Mouse (Mus musculus): ENCODE measurements around the gene Baz2a. TPM values are rescaled to one million over a fixed set of nuclear protein-coding genes. Genes with fewer than 3 reads are reported as not detected.
A peak's percentile ranks its signal among the peaks of the same experiment; 100 is the strongest.
"Not testable (repeated sequence)": the region's sequence is repeated elsewhere in the genome, so short reads cannot be mapped to it uniquely, and the experiment has no call there.

The Baz2a gene
- total RNA-seq, 4 experiments from 2014 or later: 21.3 to 22.8 (median 22.1) TPM

DNA sequence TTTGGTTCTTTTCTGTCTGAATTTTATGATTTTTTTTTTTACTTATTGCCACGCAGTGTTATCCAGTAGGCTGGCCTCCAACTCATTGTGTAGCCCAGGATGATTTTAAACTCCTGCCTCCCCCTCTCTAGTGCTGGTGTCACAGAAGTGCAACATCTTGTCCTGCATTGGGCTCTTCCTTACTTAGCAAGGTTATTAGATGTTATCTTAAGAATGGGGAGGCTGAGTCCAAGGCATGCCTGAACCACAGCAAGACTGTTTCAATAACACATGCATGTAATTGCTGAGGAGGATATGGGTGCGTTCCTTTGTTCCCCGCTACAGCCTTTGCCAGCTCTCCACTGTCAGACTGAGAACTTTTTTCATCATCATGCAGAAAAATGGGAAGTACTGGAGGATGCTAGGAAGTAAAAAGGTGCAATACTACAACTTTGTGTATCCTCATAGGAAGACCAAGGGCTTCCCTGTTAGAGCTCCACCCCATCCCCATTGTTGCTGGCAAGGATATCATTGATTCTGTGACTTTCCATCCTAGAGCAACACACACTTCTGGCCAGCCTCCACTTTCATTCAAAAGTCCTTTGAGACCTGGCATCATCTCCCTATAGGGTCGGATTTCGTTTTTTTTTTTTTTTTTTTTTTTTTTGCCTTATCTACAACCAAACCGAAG is 9.4 kb upstream of the Baz2a start:
- no peak for DNase-seq (ENCODE audit: low spot score)

- DNase-seq (ENCODE audit: low spot score): no peak
These were observed 8.9 kb upstream of the Baz2a start for GRCm38 (mm10) chr10:128082477-128082808.

- DNase-seq (ENCODE audit: low spot score): peak; percentile 100
These were observed 8.4 kb upstream of the Baz2a start, which contains the start of gene Atp5b for GRCm38 (mm10) chr10:128082880-128083421. Gene Atp5b, plus strand, starts transcription at chr10:128083273.

GRCm38 (mm10) chr10:128083688-128084087 is 7.7 kb upstream of the Baz2a start:
- DNase-seq (ENCODE audit: low spot score): no peak

GRCm38 (mm10) chr10:128084160-128084559 is 7.2 kb upstream of the Baz2a start:
- no peak for DNase-seq (ENCODE audit: low spot score)

GRCm38 (mm10) chr10:128086391-128086790 is 5.0 kb upstream of the Baz2a start:
- DNase-seq (ENCODE audit: low spot score): no peak

GRCm38 (mm10) chr10:128087216-128087615 is 4.2 kb upstream of the Baz2a start:
- not testable (repeated sequence) for DNase-seq (ENCODE audit: low spot score)

GRCm38 (mm10) chr10:128088181-128088580 is 3.2 kb upstream of the Baz2a start:
- DNase-seq (ENCODE audit: low spot score): no peak

DNA sequence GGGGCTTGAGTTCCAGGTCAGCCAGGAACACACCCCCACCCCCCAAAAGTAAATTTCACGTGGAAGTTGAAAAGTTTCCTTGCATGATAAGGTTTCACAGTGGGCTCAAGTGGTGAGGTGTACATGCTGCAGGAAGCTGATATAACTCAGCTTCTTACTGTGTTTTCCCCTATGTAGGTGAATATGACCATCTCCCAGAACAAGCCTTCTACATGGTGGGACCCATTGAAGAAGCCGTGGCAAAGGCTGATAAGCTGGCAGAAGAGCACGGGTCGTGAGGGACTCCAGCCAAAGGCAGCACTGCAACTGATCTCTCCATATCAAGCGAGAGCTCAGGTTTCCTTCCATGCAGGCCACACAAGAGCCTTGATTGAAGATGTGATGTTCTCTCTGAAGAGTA is 1.5 kb upstream of the Baz2a start:
- no peak for DNase-seq (ENCODE audit: low spot score)

GRCm38 (mm10) chr10:128090651-128091563 is 470 bp upstream of the Baz2a start:
- DNase-seq (ENCODE audit: low spot score): peak; percentile 94

GRCm38 (mm10) chr10:128092506-128093495 is 1.4 kb downstream of the Baz2a start:
- peak; percentile 81 for DNase-seq (ENCODE audit: low spot score)

- no peak for DNase-seq (ENCODE audit: low spot score)
These were observed 2.3 kb downstream of the Baz2a start for GRCm38 (mm10) chr10:128093496-128094294.

DNA sequence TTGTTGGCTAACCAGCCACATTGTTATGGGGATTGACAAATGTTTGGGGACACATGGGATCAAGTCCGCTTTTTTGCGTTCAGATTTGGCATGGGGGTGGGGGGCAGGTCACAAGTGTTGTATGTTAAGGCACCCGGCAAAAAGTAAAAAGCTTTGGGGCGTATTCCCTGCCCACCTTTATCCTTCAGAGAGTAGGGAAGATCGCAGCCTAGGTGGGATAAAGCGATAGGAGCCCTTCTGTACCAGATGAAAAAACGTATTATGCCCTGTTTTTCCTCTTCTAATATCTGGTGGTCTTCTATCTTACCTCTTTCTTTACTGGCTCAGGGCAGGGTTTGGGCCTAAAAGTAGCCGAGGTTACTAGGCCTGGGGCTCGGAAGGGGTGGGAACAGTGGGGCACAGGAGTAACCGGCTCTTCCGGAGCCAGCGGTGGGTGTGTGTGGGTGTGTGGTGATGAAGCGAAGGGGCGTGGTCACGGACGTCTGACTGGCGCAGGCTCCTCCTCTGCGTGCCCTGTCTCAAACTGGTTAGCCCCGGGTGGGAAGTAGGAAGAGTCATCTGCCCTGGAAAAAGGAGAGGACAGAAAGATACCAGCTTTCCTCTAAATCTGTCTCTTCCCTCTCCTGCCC is 3.1 kb downstream of the Baz2a start:
- peak; percentile 85 for DNase-seq (ENCODE audit: low spot score)

DNA sequence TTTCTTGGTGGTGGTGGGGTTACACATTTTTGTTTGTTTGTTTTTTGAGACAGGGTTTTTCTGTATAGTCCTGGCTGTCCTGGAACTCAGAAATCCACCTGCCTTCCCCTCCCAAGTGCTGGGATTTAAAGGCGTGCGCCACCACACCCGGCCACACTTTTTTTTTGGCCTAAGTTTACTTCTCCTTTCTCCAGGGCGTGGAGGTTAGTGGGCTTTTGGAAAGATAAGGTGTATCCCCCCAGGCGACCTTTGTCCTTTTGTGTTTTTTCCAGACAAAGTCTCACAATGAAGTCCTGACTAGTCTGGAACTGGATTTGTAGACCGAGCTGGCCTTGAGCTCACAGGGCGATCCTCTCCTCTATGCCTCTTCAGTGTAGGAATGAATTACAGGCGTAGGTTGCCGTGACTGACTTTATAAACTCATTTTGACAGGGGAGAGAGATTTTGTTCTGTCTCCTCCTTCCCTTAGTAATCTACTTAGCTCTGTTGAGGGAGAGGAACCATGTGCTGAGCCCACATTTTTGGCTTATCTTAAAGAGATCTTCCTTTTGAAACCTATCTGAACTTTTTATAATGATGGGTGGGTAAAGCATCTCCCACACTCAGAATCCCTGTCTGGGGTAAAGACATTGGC is 3.7 kb downstream of the Baz2a start:
- no peak for DNase-seq (ENCODE audit: low spot score)

- no peak for DNase-seq (ENCODE audit: low spot score)
These were observed 4.9 kb downstream of the Baz2a start for GRCm38 (mm10) chr10:128096313-128096692.

DNA sequence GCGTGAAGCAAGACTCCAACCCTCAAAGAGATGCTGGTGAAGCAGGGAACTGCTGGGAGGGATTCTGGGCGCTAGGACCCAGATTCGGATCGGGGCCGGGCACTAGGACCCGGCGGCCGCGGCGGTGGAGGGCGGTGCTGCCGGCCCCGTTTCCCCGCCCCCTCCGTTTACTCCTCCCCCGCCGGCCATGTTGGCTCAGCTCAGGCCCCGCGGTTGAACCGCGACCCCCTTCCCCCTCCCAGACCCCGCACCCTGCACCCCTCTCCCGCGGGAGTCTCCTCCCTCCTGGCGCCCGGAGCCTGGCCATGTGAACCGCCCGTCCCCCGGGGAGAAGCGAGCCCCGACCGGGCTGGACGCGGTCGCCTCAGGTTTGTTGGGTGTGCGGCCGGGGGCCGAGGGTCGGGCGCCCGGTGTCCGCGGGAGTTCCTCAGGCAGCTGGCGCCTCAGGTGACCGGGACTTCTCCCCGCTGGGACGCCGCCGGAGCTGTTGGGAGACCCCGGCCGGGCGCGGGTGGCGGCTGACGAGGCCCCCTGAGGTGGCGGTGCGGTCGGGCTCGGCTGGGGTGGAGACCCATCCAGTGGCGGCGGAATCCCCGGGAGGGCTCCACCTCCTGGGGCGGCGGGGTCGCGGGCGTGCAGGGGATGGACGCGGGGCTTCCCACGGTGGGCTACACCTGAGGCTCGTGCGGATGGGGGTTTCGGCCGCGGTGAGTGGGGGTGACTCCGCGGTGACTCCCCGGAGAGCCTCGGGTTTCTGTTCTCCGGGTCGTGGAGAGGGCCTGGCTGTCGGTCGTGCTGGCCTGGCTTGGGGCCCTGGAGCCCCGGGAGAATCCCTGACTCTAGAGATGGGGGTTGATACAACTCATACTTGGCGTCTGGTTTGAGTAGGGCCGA is 5.6 kb downstream of the Baz2a start:
- DNase-seq (ENCODE audit: low spot score): peak; percentile 67

DNA sequence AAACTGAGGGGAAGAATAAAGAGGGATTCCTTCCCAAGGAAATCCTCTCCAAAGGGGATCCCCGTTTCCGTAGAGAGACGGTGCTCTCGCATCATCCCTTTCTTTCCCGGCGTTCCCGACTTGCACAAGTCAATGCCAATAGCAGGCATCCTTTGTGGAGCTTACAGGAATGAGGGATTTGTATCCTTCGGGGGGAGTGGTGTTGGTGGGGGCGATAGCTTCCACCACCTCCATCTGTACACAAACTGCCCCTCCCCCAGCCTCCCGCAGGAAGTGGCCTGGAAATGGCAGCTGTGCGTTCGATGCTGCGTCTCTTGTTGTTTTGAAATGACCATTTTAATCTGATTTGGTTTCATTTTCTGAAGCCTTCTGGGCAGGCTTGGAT is 6.2 kb downstream of the Baz2a start:
- DNase-seq (ENCODE audit: low spot score): peak; percentile 51

DNA sequence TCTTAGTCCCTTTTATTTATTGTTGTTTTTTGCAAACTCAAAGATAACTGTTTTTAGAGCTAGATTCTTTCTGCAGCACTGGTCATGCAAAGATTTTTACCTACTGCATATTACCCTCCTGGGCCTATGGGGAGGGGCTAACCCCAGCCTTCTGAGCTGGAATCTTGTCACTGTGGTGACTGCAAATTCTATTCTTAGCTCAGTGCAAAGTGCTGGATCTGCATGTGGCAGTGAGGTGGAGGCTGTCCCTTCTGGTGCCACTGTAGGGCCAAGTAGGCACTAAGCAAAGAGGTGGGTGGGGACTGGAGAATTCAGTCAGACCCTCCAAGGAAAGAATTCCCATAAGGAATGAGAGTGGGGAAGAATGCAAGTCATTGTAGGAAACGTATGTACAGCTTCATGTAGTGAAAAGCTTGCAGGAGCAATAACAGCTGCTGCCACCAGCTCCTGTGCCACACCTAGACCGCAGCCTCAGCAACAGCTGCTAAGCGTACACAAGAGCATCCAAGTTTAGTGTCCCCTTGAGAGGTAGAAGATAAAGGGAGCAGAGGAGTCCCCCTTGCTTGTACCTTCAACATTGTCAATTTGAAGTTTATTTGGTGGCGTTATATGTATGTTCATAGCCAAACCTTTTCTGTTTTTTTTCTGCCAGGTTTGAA is 18.9 kb downstream of the Baz2a start:
- no peak for DNase-seq (ENCODE audit: low spot score)
